Mouse (Mus musculus) right cerebral cortex, postnatal 36 days (tissue): ENCODE results near the gene Rubcn.

Source experiments
- DNase-seq, 2 experiments: peaks; one replicate each; pipeline ENCODE4 v3.0.0; 2022; ENCODE audit warnings: low spot score in 2 of 2, mixed read lengths in 1 of 2

The Rubcn gene

GRCm38 (mm10) chr16:32870231-32870630, 7.3 kb downstream of the Rubcn start:
- no peak for DNase-seq

- peak; percentile 90 to 93 for DNase-seq
Measured at GRCm38 (mm10) chr16:32867919-32868552, 9.5 kb downstream of the Rubcn start.

- DNase-seq, result no peak
Measured at GRCm38 (mm10) chr16:32866713-32867112, 10.9 kb downstream of the Rubcn start.

- no peak for DNase-seq
Measured at GRCm38 (mm10) chr16:32865401-32865800, 12.2 kb downstream of the Rubcn start.

GRCm38 (mm10) chr16:32861813-32862385, 15.7 kb downstream of the Rubcn start:
- DNase-seq, result no peak

- no peak for DNase-seq
Measured at GRCm38 (mm10) chr16:32858771-32859636, 18.6 kb downstream of the Rubcn start.

DNA sequence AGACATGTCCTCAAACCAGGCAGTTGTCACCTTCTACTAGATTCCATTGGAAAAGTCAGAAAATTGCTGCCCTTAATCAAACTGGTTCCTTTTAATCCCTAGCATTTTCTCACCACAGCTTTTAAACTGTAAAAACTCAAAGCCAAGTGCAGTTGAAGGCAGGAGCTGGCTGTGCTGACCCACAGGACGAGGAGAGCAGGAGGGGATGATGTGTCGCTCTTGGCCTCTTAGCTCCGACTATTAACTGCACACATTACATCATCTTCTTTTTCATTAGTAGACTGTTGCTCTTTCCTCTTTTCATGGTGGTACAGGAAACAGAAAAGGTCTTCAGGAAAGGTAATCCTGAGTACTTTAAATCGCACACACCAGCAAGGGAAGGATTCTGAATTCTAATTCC, 19.2 kb downstream of the Rubcn start:
- DNase-seq, result no peak

GRCm38 (mm10) chr16:32856751-32857150, 20.8 kb downstream of the Rubcn start:
- DNase-seq, result no peak

GRCm38 (mm10) chr16:32854050-32854571, 23.5 kb downstream of the Rubcn start:
- DNase-seq, result peak in 1 of 2 experiments; percentile 25

- DNase-seq, result no peak
Measured at GRCm38 (mm10) chr16:32853492-32854049, 24.0 kb downstream of the Rubcn start.

GRCm38 (mm10) chr16:32849042-32849830, 28.3 kb downstream of the Rubcn start:
- no peak for DNase-seq

DNA sequence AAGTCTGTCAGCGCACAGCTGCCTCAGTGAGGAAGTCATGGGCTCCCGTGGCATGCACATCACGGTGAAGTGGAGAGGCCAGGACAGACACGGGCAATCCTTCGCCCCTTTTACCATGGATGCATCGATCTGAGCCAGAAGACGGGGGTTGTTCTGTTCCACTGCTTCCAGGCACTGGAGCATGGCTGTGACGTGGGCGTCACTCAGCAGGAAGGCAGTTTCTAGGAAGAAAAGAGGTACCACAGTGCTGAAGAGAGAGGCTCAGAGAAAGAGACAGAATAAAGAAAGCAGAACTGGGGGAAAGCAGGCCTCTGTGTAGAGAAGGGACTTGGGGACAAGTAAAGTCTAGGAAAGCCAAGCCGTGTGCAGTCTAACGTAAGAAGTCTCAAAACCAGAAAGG, 30.5 kb downstream of the Rubcn start:
- peak in 1 of 2 experiments; percentile 47 for DNase-seq

DNA sequence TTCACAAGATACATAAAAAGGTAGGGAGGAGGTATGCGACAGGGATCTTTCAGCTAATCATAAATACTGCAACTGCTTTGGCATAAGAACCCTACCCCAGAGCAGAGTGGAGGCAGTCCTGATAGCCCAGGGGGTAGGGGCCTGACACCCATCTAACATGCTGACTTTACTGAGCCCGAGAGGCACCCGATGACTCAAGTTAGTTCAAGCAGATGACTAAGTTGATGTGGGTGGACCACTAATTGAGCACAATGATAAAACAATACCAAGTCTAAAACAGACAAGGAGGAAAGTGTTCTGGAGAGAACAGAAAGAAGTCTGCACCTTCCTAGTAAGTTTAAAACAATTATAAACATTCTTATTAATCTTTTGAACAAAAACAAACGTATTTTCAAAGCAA, 46.1 kb downstream of the Rubcn start:
- no peak for DNase-seq

- DNase-seq, result no peak
Measured at GRCm38 (mm10) chr16:32829104-32829503, 48.5 kb downstream of the Rubcn start.

DNA sequence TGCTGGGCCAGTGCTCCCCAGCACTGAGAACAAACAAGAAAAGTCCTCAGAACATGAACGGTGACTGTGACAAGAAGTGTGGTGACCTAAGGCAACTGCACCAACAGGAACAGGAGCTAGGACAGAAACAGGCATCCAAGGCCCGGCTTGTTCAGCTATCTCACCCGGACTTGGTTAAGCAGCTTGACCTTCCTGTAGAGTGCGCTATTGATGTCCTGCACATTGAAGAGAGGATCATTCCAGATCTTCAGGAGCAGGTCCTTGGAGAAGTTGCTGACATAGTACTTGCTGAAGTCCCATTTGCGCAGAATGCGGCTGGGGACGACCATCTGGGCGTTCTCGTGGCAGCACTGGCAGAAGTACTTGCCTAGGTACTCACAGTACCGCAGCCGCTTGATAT, 51.0 kb downstream of the Rubcn start:
- DNase-seq, result no peak

DNA sequence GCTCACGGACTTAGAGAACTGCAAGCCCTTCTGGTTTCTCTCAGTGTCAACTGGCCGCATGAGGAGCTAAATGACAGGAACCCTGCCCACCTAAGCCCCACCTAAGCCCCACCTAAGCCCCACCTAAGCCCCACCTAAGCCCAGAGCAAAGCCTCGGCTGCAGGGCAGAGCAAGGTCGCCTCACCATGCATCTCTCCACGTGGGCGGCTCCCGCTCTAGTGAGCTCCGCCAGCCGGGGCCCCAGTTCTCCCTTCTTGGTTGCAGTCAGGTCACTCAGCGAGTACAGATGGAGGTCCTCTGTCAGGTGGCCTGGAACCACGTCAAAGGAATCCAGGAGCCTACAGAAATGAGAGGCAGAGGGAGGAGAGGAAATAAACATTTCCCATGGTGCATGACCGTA, 52.2 kb downstream of the Rubcn start:
- no peak for DNase-seq

- DNase-seq, result no peak
Measured at GRCm38 (mm10) chr16:32824061-32824460, 53.5 kb downstream of the Rubcn start.

- DNase-seq, result no peak
Measured at GRCm38 (mm10) chr16:32823487-32823886, 54.1 kb downstream of the Rubcn start.

DNA sequence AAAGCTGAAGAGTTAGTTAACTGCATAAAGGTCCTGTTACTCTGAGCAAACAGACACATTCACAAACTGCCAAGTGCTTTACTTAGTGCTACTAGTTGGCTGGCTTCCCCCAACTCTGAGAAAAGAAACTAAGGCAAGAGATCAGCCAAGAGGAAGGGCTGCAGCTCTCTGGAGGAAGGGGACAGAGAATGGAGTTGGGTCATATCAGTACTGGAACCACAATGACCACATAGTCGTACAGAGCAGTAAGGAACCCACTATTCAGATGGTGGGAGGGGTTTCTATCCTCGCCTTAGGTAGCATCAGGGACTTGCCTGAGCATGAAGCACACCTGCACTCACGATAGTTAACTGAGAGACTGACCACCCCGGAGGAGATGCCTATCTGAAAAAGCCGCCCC, 54.7 kb downstream of the Rubcn start:
- DNase-seq, result no peak

DNA sequence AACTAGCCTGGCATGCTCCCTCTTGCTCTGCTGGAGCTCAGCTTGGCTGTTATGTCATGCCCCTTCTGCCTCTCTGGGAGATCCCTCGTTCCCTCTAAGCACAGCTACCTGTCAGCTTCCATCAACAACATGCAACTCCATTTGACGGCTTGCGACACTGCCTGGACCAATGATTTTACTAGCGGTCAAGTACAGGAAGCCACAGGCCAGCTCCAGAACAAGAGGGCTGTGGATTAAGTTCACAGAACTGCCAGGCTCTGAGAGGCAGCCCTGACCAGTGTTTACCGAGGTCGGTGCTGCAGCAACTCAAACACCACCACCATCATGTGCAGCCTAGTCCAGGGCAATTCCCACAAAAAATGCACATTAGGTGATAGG, 55.1 kb downstream of the Rubcn start:
- no peak for DNase-seq

DNA sequence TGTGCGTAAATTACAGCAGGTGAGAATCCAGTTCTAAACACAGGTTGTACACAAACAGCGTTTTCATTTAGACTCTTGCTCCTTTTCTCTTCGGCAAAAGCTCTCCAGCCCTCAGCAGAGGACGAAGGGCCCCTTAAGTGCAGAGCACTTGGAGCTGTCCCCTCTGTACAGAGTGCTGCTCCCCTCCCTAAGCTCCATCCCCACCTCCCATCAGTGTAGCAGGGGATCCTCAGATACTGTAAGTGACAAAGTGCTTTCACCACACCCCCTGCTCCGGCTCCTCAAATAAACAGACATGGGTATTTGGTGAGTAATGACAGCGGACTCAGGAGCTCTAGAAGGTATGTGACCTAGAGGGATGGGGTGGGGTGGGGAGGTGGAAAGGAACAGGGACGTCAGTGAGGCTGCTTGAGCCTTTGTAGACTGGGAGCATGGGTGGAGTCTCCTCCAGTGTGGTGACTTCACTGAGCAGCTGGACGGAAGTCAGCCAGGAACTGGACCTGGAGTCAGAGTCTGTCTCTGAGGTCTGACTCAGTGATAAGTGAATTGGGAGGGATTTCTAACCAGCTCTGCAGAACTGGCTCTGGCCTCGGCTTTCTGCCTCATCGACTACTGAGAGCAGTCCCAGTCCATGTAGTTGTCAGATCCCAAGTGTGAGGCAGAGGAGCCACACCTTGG, 55.7 kb downstream of the Rubcn start:
- no peak for DNase-seq
